Mouse (Mus musculus): ENCODE data around the gene E2f7. TPM values are rescaled to one million over a fixed set of nuclear protein-coding genes. Genes with fewer than 3 reads are reported as not detected.

The E2f7 gene
- polyA plus RNA-seq, 1 experiment: 15.4 TPM

- Histone ChIP-seq H3K79me3 (ENCODE audit: low read depth) (no peaks in the 10 kb centered on the region), H3K27me3 (ENCODE audit: control insufficient read depth, insufficient read depth, insufficient read length) (no peaks in the 10 kb centered on the region), H3K36me3 (ENCODE audit: control insufficient read depth, insufficient read depth) (peaks cover 91% of the 10 kb centered on the region), H3K4me3 (ENCODE audit: insufficient read depth, poor library complexity, severe bottlenecking) (no peak overlapping the region), H3ac (ENCODE audit: control insufficient read depth, insufficient read length, low read depth) (no peak overlapping the region), H3K79me2 (ENCODE audit: control insufficient read depth, insufficient read depth) (no peaks in the 10 kb centered on the region)
- TF ChIP-seq MAX (IDR thresholded peaks at IDR 0.05): no peak
- TF ChIP-seq USF1 (IDR thresholded peaks at IDR 0.05; ENCODE audit: low read depth): no peak
- TF ChIP-seq FOSL1 (IDR thresholded peaks at IDR 0.05; ENCODE audit: insufficient read depth, low read length, poor library complexity, severe bottlenecking): no peak
- no peak for TF ChIP-seq CEBPB (IDR thresholded peaks at IDR 0.05; ENCODE audit: low read depth)
- TF ChIP-seq MYOD1 (IDR thresholded peaks at IDR 0.05; ENCODE audit: control insufficient read depth, insufficient read length, low read depth): no peak
- TF ChIP-seq MYOG (IDR thresholded peaks at IDR 0.05; ENCODE audit: control insufficient read depth, extremely low read depth, insufficient read length): no peak
- no peak for TF ChIP-seq CTCF (IDR thresholded peaks at IDR 0.05; ENCODE audit: control insufficient read depth, insufficient read depth, insufficient read length)
Measured at GRCm38 (mm10) chr10:110781772-110782171, 36.5 kb downstream of the E2f7 start.

DNA sequence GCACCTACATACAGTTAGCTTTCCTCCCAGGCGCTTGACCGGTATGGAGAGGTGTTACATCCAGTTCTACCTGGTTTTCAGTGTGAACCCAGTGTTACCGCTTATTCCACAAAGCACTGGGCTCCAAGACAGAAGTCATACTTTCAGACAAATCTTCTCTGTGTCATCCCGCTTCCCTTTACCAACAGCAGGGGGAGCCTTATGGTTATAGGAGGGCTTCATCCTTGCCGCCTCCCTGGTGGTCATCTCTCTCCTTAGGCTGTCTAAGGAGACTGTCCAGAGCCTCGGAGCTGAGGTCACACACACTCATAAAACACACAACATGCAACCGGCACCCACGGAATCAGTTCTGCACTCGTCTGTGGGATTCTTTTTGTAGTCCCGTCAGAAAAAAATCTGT lies 37.4 kb downstream of the E2f7 start:
- Histone ChIP-seq H3ac (ENCODE audit: control insufficient read depth, insufficient read length, low read depth) (no peak overlapping the region), H3K79me2 (ENCODE audit: control insufficient read depth, insufficient read depth) (no peaks in the 10 kb centered on the region), H3K27me3 (ENCODE audit: control insufficient read depth, insufficient read depth, insufficient read length) (no peaks in the 10 kb centered on the region), H3K79me3 (ENCODE audit: low read depth) (no peaks in the 10 kb centered on the region), H3K4me3 (ENCODE audit: insufficient read depth, poor library complexity, severe bottlenecking) (no peak overlapping the region), H3K36me3 (ENCODE audit: control insufficient read depth, insufficient read depth) (peaks cover 86% of the 10 kb centered on the region)
- TF ChIP-seq CEBPB (IDR thresholded peaks at IDR 0.05; ENCODE audit: low read depth) (no peak), USF1 (IDR thresholded peaks at IDR 0.05; ENCODE audit: low read depth) (no peak)

DNA sequence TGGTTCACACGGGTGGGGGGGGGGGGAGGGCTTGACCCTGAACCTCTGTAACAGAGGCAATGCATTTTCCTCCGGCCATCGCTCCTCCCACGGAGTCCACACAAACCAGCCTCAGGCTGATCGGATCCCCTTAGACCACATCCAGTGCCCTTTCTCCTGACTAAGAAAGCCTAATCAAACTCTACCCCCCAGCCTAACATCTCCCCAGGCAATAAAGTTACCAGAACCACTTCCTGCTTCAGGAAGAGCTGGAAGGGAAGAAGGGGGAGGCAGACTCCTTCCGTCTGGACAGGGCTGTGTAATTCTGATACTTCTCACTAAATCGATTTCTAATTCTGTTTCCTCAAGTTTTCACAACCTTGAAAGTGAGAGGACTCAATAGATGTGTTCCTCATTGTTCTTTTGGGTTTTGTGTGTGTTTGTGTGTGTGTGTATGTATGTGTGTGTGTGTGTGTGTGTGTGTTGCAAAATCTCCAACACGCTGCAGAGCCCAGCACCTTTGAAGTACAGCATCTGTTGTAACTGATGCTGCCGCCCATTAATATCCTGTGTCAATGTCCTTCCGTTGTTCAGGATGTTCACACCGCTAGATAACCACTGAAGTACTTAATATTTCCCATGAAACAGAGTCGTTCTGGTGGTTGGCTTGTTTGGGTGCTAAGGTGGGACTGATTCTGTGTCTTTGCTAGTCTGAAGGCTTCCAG lies 43.0 kb downstream of the E2f7 start:
- H3ac ChIP-seq (ENCODE audit: control insufficient read depth, insufficient read length, low read depth): no peak overlapping the region
- no peak for TF ChIP-seq MYOG (IDR thresholded peaks at IDR 0.05; ENCODE audit: control insufficient read depth, extremely low read depth, insufficient read length)
- no peak for TF ChIP-seq CTCF (IDR thresholded peaks at IDR 0.05; ENCODE audit: control insufficient read depth, insufficient read depth, insufficient read length)
- TF ChIP-seq MAX (IDR thresholded peaks at IDR 0.05): no peak
- no peak for TF ChIP-seq CEBPB (IDR thresholded peaks at IDR 0.05; ENCODE audit: low read depth)
- no peak for TF ChIP-seq USF1 (IDR thresholded peaks at IDR 0.05; ENCODE audit: low read depth)
- no peak for TF ChIP-seq MYOD1 (IDR thresholded peaks at IDR 0.05; ENCODE audit: control insufficient read depth, insufficient read length, low read depth)
- TF ChIP-seq FOSL1 (IDR thresholded peaks at IDR 0.05; ENCODE audit: insufficient read depth, low read length, poor library complexity, severe bottlenecking): no peak
- H3K27me3 ChIP-seq (ENCODE audit: control insufficient read depth, insufficient read depth, insufficient read length): no peaks in the 10 kb centered on the region
- peaks cover 34% of the 10 kb centered on the region for H3K36me3 ChIP-seq (ENCODE audit: control insufficient read depth, insufficient read depth)
- H3K79me3 ChIP-seq (ENCODE audit: low read depth): no peaks in the 10 kb centered on the region
- H3K79me2 ChIP-seq (ENCODE audit: control insufficient read depth, insufficient read depth): no peaks in the 10 kb centered on the region
- no peak overlapping the region for H3K4me3 ChIP-seq (ENCODE audit: insufficient read depth, poor library complexity, severe bottlenecking)

- no peaks in the 10 kb centered on the region for H3K27me3 ChIP-seq (ENCODE audit: control insufficient read depth, insufficient read depth, insufficient read length)
- H3K4me3 ChIP-seq (ENCODE audit: insufficient read depth, poor library complexity, severe bottlenecking): no peak overlapping the region
- H3K36me3 ChIP-seq (ENCODE audit: control insufficient read depth, insufficient read depth): peaks cover 23% of the 10 kb centered on the region
- H3ac ChIP-seq (ENCODE audit: control insufficient read depth, insufficient read length, low read depth): no peak overlapping the region
- TF ChIP-seq CTCF (IDR thresholded peaks at IDR 0.05; ENCODE audit: control insufficient read depth, insufficient read depth, insufficient read length) (no peak), MYOD1 (IDR thresholded peaks at IDR 0.05; ENCODE audit: control insufficient read depth, insufficient read length, low read depth) (no peak), USF1 (IDR thresholded peaks at IDR 0.05; ENCODE audit: low read depth) (no peak), MYOG (IDR thresholded peaks at IDR 0.05; ENCODE audit: control insufficient read depth, extremely low read depth, insufficient read length) (no peak), MAX (IDR thresholded peaks at IDR 0.05) (no peak), FOSL1 (IDR thresholded peaks at IDR 0.05; ENCODE audit: insufficient read depth, low read length, poor library complexity, severe bottlenecking) (no peak), CEBPB (IDR thresholded peaks at IDR 0.05; ENCODE audit: low read depth) (no peak)
- H3K79me3 ChIP-seq (ENCODE audit: low read depth): no peaks in the 10 kb centered on the region
- no peaks in the 10 kb centered on the region for H3K79me2 ChIP-seq (ENCODE audit: control insufficient read depth, insufficient read depth)
Measured at GRCm38 (mm10) chr10:110789683-110790082, 44.4 kb downstream of the E2f7 start.

GRCm38 (mm10) chr10:110793150-110793787 lies 48.0 kb downstream of the E2f7 start:
- Histone ChIP-seq H3K79me3 (ENCODE audit: low read depth) (no peaks in the 10 kb centered on the region), H3K36me3 (ENCODE audit: control insufficient read depth, insufficient read depth) (no peaks in the 10 kb centered on the region), H3K4me3 (ENCODE audit: insufficient read depth, poor library complexity, severe bottlenecking) (no peak overlapping the region), H3K27me3 (ENCODE audit: control insufficient read depth, insufficient read depth, insufficient read length) (no peaks in the 10 kb centered on the region), H3K79me2 (ENCODE audit: control insufficient read depth, insufficient read depth) (no peaks in the 10 kb centered on the region), H3ac (ENCODE audit: control insufficient read depth, insufficient read length, low read depth) (no peak overlapping the region)
- TF ChIP-seq MYOD1 (IDR thresholded peaks at IDR 0.05; ENCODE audit: control insufficient read depth, insufficient read length, low read depth) (no peak), FOSL1 (IDR thresholded peaks at IDR 0.05; ENCODE audit: insufficient read depth, low read length, poor library complexity, severe bottlenecking) (no peak), CTCF (IDR thresholded peaks at IDR 0.05; ENCODE audit: control insufficient read depth, insufficient read depth, insufficient read length) (no peak), USF1 (IDR thresholded peaks at IDR 0.05; ENCODE audit: low read depth) (no peak), MAX (IDR thresholded peaks at IDR 0.05) (no peak), CEBPB (IDR thresholded peaks at IDR 0.05; ENCODE audit: low read depth) (no peak)
